In the genomic region with DNA sequence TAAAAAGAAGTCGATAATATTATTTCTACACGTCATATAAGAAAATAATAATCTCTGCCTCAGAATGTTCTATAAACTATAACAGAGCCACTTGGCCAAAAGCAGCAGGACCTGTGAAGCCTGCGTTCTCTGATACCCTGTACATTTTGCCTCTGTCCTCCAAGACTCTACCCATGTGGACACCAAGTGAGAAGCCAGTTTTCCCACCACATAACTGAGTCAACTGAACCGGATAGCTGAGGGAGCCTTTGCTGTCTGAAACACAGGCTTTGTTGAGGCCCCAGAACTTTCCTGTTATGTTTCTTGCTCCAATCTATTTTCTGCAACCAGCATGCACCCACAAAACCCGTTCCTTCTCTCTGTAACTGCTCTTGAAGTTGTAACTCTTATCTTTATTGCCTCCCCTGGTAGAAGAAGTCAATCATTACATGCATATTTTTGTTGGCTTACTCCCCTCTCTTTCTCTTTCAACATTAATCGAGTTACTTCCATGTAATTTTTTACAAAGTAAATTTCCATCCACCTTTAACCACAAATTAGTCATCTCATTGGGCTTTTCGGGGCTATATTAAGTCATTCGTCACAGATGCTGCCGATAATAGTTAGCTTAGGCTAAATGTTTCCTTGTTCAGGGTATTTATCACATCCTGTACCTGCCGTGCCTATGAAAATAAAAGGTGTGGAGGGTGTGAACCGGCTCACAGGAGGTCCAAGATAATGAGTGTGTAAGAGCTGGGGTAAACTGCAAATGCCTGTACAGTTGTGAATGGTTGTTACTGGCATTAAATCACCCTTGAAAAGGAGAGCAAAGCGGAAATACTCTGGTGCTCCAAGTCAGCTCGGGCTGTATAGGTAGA, we compare ENCODE assay signal across 19 mouse cellular contexts. TPM values are rescaled to one million over a fixed set of nuclear protein-coding genes. Genes with fewer than 3 reads are reported as not detected.
DNase-seq lines count a peak whose midpoint lies in the region; ATAC-seq and TF ChIP-seq lines count a peak whose summit lies in the region.
"Had no signal": no experiment of that assay in that cellular context is flagged by ENCODE, and none has a peak within 500 bp of the region (broad histone marks: within the 10 kb centered on the region; RNA-seq: fewer than 3 reads in every experiment).

No protein-coding gene starts in this region.

- TF ChIP-seq CTCF in lung, postnatal 0 days (IDR thresholded peaks at IDR 0.05), result no peak

- no peaks in the 10 kb centered on the region for H3K9me3 ChIP-seq in lung, postnatal 0 days (ENCODE audit: low read length)
- no peaks in the 10 kb centered on the region for H3K9me3 ChIP-seq in limb, embryonic 12.5 days
- H3K9me3 ChIP-seq: embryonic facial prominence, embryonic 15.5 days; forebrain, embryonic 12.5 days; heart, embryonic 13.5 days; hindbrain, embryonic 12.5 days had no signal

- H3K4me1 ChIP-seq in lung, postnatal 0 days (ENCODE audit: insufficient read depth, low read depth, low read length), result peaks cover 2% of the 10 kb centered on the region; the same call in 1 of the 2 replicates
- H3K4me1 ChIP-seq in limb, embryonic 12.5 days (replicated peaks), result peaks cover 10% of the 10 kb centered on the region
- H3K4me1 ChIP-seq: embryonic facial prominence, embryonic 15.5 days; forebrain, embryonic 12.5 days; hindbrain, embryonic 12.5 days had no signal

- peak; percentile 37 for DNase-seq in lung, postnatal 0 days (ENCODE audit: low spot score)
- DNase-seq in lung, postnatal 10 days, result no peak
- peak; percentile 0 to 4 for DNase-seq in kidney, adult 8-10 months
- peak; percentile 7 for DNase-seq in urinary bladder, postnatal 25 days (ENCODE audit: low spot score)
- DNase-seq in cerebellum, postnatal 36 days, result no peak
- DNase-seq in gastrocnemius, adult 18-20 months (ENCODE audit: low spot score), result no peak
- no peak for DNase-seq in testis, postnatal 14 days (ENCODE audit: low spot score)
- DNase-seq: cerebellum, postnatal 10 days; gastrocnemius, postnatal 25 days; right cerebral cortex, postnatal 25 days; thymus, postnatal 36 days had no signal

- no peaks in the 10 kb centered on the region for H3K27me3 ChIP-seq in lung, postnatal 0 days (replicated peaks; ENCODE audit: insufficient read depth, low read length)
- no peaks in the 10 kb centered on the region for H3K27me3 ChIP-seq in limb, embryonic 12.5 days
- H3K27me3 ChIP-seq: embryonic facial prominence, embryonic 15.5 days; forebrain, embryonic 12.5 days; heart, embryonic 13.5 days; hindbrain, embryonic 12.5 days had no signal

- H3K4me2 ChIP-seq in lung, postnatal 0 days (replicated peaks; ENCODE audit: low read depth, low read length), result 0 out of 2 replicates have a peak overlapping the region, but pooled peaks have one; percentile 1
- H3K4me2 ChIP-seq in limb, embryonic 12.5 days, result no peak overlapping the region
- H3K4me2 ChIP-seq: embryonic facial prominence, embryonic 15.5 days; forebrain, embryonic 12.5 days; heart, embryonic 13.5 days; hindbrain, embryonic 12.5 days; liver, embryonic 11.5 days had no signal

- H3K27ac ChIP-seq in lung, postnatal 0 days (ENCODE audit: low read length), result 0 out of 2 replicates have a peak overlapping the region, but pooled peaks have one; percentile 14
- no peak overlapping the region for H3K27ac ChIP-seq in limb, embryonic 12.5 days
- H3K27ac ChIP-seq: embryonic facial prominence, embryonic 15.5 days; forebrain, embryonic 12.5 days; heart, embryonic 13.5 days; hindbrain, embryonic 12.5 days; layer of hippocampus, adult 2 months had no signal

- no peak for TF ChIP-seq EP300 in lung, postnatal 0 days (IDR thresholded peaks at IDR 0.05)

- no peak overlapping the region for H3K4me3 ChIP-seq in lung, postnatal 0 days (ENCODE audit: low read depth, low read length)
- H3K4me3 ChIP-seq in limb, embryonic 12.5 days (replicated peaks), result no peak overlapping the region
- H3K4me3 ChIP-seq: embryonic facial prominence, embryonic 15.5 days; forebrain, embryonic 12.5 days; heart, embryonic 13.5 days; hindbrain, embryonic 12.5 days; layer of hippocampus, adult 2 months had no signal

- H3K36me3 ChIP-seq in lung, postnatal 0 days (ENCODE audit: insufficient read depth, low read length), result no peaks in the 10 kb centered on the region
- no peaks in the 10 kb centered on the region for H3K36me3 ChIP-seq in limb, embryonic 12.5 days
- H3K36me3 ChIP-seq: embryonic facial prominence, embryonic 15.5 days; forebrain, embryonic 12.5 days; G1E; heart, embryonic 13.5 days; hindbrain, embryonic 12.5 days had no signal

- H3K9ac ChIP-seq in lung, postnatal 0 days (replicated peaks; ENCODE audit: low read depth), result no peak overlapping the region
- H3K9ac ChIP-seq in limb, embryonic 12.5 days (replicated peaks), result no peak overlapping the region
- H3K9ac ChIP-seq: embryonic facial prominence, embryonic 15.5 days; forebrain, embryonic 12.5 days; heart, embryonic 13.5 days; hindbrain, embryonic 12.5 days had no signal

- peak; percentile 17; the same call in 1 of the 2 replicates for ATAC-seq in lung, postnatal 0 days
- 0 out of 2 replicates have a peak, but pooled peaks have one; percentile 31 for ATAC-seq in limb, embryonic 12.5 days (ENCODE audit: insufficient number of reproducible peaks, insufficient read depth, low FRiP score, low TSS enrichment, low read depth)

- 62% methylated on average over 13 of the region's 13 CpGs for WGBS in lung, postnatal 0 days
- WGBS in limb, embryonic 12.5 days, result 43% methylated on average over 13 of the region's 13 CpGs

RNA-seq across cellular contexts. Expression of a gene that starts 39.4 kb away (rescaled TPM):
- polyA plus RNA-seq in lung, postnatal 0 days (2015; fragmentation: Nextera tagmentation; extraction: Ambion mirVana), result 14.7 and 17.5 TPM in 2 replicates
- 4.3 and 6.4 TPM in 2 replicates for polyA plus RNA-seq in limb, embryonic 12.5 days (2016; fragmentation: Nextera tagmentation; extraction: Ambion mirVana)
- total RNA-seq in gastrocnemius, adult 18-20 months (2021), result 1 to 10 TPM; 1.5 to 2.1 TPM
- polyA plus RNA-seq: G1E had no signal

Comparison
In these comparisons a context has a peak if more than half of its experiments do, and no peak if none do; other contexts are left out.
1. DNase-seq: peak in lung, postnatal 0 days (single experiment), kidney, adult 8-10 months (2 of 2) and urinary bladder, postnatal 25 days (single experiment); none in lung, postnatal 10 days (single experiment), cerebellum, postnatal 36 days (0 of 2), gastrocnemius, adult 18-20 months (single experiment) and testis, postnatal 14 days (single experiment).